Mouse (Mus musculus) thymus, postnatal 36 days (tissue): ENCODE measurements around the gene Tenm3.

Source experiments
- DNase-seq, 2 experiments: peaks; one replicate each; pipeline ENCODE4 v3.0.0; 2022; ENCODE audit warnings: mixed read lengths in 2 of 2

Gene Tenm3

GRCm38 (mm10) chr8:48809104-48809503 is 34.6 kb downstream of the Tenm3 start:
- no peak for DNase-seq

DNA sequence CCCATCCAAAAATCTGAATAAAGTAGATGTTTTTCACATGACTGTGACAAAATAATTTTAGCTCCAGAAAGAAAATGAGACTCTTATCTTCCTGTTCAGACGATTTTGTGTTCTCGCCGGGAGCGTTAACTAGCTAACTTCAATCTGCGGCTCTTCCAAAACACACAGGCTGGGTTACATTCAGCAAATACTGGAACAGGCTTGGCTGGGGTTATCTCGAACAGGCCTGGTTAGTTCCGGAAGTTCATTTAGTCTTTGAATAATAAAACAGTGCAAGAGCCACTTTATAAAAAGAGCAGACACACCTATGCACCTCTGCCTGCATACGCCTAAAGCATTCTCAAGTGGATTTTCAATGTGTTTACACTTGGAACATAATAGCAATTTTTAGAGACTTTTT is 40.7 kb downstream of the Tenm3 start:
- no peak for DNase-seq

GRCm38 (mm10) chr8:48802231-48802630 is 41.5 kb downstream of the Tenm3 start:
- DNase-seq, result no peak

GRCm38 (mm10) chr8:48797955-48798359 is 45.8 kb downstream of the Tenm3 start:
- no peak for DNase-seq

DNA sequence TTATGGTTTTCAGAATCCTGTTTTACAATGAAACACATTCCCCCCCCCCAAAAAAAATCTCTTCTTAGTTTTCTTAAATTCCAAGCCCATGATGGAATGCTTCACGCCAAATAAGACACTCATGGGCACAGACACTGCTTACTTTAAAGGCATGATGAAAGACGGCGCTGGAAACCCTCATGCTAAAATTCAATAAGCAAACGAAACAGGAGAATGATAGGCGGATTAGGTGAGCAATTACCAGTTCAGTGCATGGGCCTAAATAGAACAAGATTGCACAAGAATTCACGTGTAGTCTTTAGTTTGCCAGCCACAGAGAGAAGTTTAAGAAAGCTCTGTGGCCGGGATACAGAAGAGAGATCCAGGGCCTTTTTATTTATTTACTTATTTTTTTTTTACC is 49.5 kb downstream of the Tenm3 start:
- DNase-seq, result no peak

DNA sequence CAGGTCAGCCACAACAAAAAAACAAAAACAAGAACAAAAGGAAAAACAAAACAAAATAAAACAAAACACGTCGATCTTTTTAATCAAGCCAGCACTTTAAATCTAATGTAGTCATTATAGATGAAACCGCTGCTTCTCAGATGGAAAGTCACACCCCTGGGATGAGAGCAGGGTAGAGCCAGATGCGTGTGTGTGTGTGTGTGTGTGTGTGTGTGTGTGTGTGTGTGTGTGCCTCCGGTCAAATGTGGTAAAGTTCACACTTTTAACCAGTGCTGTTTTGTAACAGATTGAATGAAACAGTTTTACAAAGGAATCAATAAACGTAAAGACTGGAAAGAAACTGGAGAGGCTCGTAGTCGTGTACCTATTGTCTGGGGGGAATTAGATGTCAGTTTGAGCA is 50.0 kb downstream of the Tenm3 start:
- no peak for DNase-seq

DNA sequence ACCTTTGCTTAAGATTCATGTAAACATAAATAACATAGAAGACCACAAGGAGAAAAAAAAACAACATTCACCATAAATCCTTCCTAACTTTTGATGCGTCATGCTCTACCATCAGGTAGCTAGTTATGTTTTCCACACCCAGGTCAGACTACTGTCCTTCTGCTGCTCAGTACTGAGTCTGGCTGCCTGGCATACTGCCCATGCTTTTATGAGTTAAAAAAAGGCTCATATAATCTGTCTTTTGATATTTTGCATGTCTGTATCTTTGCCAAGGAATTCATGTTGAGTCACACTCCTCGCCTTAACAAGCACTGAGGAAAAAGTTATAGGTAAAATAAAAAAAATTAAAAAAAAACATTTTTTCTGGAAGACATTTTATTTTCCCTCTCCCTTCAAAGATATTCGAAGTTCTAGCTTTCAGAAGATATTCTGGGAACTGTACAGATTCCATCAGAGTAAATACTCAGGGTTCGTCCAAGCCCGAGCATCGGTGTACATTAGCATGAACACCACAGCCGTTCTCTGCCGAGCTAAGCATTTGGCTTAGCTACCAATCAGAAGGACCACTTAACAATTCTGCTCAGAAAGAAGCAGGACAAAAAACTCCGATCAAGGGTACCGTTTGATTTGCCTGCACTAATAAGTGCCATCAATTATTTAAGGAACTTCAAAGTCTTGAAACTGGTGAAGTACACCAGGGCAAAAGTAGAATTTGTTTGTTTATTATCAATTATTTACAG is 51.0 kb downstream of the Tenm3 start:
- no peak for DNase-seq

DNA sequence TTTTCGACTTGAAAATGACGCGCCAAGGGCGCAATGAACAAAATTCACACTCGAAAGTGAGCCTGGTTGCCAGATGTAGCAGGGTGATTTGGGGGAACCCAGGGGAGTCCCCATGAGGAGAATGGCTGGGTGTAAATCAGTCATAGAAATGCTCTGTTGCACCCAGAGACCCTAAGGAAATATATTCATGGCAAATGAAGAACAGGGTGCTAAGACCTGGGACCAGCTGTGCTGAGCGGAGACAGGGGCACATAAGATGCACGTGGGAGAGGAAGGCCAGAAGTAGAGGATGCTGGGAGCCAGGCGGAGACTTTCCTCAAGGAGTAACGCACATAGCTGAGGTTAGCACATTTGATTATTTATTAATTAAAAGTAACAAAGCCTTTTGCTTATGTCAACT is 60.4 kb downstream of the Tenm3 start:
- DNase-seq, result no peak

- DNase-seq, result no peak
Observed at GRCm38 (mm10) chr8:48780628-48781027, 63.1 kb downstream of the Tenm3 start.

DNA sequence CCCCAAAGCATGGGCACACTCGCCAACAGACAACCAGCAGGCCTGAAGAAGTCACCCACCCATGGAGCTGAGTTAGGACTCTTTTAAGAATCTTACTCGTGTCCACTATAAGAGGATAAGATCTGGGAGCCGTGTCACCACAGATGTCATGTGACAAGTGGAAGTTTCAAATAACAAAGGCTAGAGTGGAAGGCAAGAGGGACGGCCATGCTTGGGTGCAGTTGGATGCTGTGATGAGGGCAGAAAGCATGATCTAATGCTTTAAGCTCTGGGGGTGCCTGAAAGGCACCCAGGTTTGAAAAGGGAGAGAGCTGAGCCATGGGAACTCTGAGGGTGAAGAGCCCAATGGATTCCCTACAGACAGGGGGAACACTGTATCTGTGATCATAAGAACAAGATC is 64.6 kb downstream of the Tenm3 start:
- no peak for DNase-seq

- DNase-seq, result no peak
Observed at GRCm38 (mm10) chr8:48776081-48776480, 67.7 kb downstream of the Tenm3 start.

- no peak for DNase-seq
Observed at GRCm38 (mm10) chr8:48775531-48776037, 68.2 kb downstream of the Tenm3 start.

- no peak for DNase-seq
Observed at GRCm38 (mm10) chr8:48774837-48775236, 68.9 kb downstream of the Tenm3 start.

- DNase-seq, result no peak
Observed at GRCm38 (mm10) chr8:48766545-48767234, 77.1 kb downstream of the Tenm3 start.

DNA sequence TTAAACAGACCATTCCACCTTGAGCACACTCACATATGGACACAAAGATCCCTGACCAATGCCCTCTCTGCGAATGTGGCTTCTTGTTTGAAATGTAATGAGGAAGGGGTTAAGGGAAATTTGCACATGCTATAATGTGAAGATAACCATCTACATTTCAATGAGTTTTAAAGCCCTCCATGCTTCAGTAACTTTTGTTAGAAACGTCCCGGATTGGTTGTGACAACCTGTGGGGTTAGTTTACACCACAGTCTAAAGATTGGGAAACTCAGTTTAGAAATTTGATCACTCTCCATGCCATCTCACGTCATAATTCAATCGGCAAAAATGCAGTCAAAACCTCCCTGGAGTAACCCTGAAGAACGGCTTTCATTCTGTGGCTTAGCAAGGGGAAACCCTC is 78.5 kb downstream of the Tenm3 start:
- DNase-seq, result no peak

DNA sequence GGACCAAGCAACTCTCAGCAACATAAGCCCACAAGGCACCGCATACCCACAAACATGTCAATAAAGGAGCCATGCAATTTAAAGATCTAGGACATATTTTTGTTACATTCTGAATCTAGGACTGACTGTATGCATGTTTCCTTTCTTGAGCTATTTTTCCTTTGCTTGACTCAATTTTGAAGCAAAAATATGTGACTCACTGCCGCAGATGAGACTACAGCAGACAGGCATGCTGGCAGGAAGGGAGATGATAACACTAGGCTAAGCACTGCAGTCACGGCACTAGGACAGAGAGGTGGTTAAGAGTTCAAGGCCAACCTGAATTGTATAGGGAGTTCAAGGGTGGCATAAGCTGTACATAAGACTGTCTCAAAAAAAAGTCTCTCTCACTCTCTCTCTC is 79.7 kb downstream of the Tenm3 start:
- DNase-seq, result no peak

- DNase-seq, result no peak
Observed at GRCm38 (mm10) chr8:48756874-48757273, 86.9 kb downstream of the Tenm3 start.

GRCm38 (mm10) chr8:48755492-48755891 is 88.3 kb downstream of the Tenm3 start:
- no peak for DNase-seq

- no peak for DNase-seq
Observed at GRCm38 (mm10) chr8:48754959-48755358, 88.8 kb downstream of the Tenm3 start.

GRCm38 (mm10) chr8:48751965-48752364 is 91.8 kb downstream of the Tenm3 start:
- no peak for DNase-seq

DNA sequence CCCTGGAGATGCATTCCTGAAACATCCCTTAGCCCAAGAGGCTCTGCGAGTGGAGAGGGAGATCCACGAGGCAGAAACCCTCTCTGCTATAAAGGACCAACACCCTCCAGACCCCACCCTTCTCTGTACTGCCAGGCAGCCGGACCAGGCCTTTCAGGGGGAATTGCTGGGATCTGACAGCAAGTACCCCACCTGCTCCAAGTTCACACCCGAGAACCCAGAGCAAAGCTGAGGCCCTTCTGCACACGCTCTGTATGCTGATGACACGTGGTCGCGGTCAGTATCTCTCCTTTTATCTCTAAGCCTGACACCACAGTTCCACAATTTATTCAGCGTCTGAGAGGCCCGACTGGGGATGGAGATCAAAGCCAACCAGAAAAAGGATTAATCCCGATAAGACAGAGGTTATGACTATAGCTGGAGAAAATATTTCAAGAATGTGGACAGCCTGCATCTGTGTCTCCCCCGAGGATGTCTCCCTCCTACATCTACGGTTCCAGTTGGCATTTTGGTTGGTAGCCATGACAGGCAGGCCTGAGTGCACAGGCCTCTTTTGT is 95.2 kb downstream of the Tenm3 start:
- DNase-seq, result no peak

- no peak for DNase-seq
Observed at GRCm38 (mm10) chr8:48743912-48744311, 99.8 kb downstream of the Tenm3 start.

DNA sequence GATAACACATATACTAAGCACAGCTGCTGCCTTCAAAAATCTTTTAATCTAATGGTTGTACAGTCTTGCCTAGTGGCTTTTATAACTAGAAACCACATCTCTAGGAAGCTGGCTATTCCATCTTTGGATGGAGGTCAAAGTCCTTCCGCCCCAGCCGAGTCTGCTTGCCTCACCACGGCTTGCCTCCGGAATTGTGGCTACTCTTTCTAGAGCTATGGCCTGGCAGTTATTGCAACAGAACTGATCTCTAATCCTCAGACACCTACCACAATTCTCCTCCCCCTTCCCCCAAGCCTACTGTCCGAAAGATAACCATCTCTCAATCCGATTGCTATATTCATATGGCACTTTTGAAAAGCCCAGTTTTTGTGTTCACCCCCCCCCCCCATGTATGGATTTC is 101.0 kb downstream of the Tenm3 start:
- DNase-seq, result no peak

GRCm38 (mm10) chr8:48740951-48741350 is 102.8 kb downstream of the Tenm3 start:
- no peak for DNase-seq
